Mouse (Mus musculus): ENCODE data around the gene Hmgcl. TPM values are rescaled to one million over a fixed set of nuclear protein-coding genes. Genes with fewer than 3 reads are reported as not detected.
A peak's percentile ranks its signal among the peaks of the same experiment; 100 is the strongest.

Hmgcl gene
- total RNA-seq, 4 experiments from 2014 or later: 34.6 to 39.1 (median 37.6) TPM

DNA sequence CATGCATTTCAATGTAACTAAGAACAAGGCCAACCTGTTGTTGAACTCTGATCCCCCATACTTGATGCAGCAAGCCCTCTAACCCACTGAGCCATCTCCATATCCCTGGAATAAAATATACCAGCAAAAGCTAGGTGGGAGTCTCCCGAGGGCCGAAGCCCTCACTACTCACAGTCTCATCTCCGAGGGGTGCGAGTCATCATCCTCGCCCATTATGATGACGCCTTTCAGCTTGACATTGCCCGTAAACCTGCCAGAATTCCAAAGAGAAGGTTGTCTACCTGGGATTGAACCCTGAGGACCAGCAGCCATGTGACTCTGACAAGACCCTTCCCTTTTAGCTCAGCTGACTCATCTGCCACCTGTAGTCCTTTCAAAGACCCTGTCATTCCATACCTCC lies 39.5 kb downstream of the Hmgcl start:
- no peak for DNase-seq (ENCODE audit: low spot score in 2 of 2)

DNA sequence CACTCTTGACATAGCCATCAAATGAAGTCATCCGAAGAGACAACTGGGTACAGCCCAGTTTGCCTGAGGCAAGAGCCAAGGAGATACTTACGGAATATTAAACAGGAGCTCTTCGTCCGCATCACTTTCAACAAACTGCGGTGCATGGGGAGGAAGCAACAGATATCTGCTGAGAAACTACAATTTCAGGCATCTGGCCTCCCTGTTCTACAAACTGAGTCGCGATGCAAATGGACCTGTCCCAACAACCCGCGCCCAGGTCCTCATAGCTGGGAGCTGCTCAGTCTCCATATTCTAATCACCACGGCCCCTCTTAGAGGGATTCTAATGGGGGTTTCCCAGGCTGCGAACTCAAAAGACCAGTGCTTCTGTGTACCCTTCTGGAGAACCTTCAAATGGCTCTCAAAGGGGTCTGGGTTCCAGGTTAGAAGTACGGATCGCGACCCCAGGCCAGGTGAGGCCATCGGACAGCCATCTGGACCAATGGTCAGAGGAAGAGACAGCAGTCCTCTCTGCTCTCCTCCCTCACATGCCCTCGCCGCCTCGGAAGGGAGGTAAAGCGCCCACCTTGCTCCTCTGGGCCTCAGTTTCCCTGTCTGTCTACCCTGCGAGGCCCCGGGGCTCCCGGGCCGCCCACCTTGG lies 40.2 kb downstream of the Hmgcl start:
- no peak for DNase-seq (ENCODE audit: low spot score in 2 of 2)

GRCm38 (mm10) chr4:135986943-135987710 lies 40.9 kb downstream of the Hmgcl start, which contains the start of gene Pithd1:
Pithd1 (minus strand) TSS chr4:135987264.
- peak; percentile 82 to 91 for DNase-seq (ENCODE audit: low spot score in 2 of 2)

DNA sequence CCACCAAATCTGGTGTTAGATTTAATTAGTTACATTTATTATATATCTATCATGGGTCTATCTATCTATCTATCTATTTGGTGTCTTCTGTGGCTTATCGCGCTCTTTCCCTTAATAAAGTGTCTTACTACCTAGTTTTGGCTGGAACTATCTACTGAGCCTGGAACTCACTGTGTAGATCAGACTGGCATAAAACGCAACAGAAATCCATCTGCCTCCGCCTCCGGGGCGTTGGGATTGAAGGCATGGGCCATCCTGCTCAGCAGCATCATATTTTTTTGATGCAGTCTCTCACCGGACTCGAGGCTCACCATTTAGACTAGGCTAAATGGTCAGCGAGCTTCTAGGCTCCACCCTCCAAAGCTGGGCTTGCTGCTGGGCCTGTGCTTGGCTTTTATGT lies 41.5 kb downstream of the Hmgcl start:
- no peak for DNase-seq (ENCODE audit: low spot score in 2 of 2)

DNA sequence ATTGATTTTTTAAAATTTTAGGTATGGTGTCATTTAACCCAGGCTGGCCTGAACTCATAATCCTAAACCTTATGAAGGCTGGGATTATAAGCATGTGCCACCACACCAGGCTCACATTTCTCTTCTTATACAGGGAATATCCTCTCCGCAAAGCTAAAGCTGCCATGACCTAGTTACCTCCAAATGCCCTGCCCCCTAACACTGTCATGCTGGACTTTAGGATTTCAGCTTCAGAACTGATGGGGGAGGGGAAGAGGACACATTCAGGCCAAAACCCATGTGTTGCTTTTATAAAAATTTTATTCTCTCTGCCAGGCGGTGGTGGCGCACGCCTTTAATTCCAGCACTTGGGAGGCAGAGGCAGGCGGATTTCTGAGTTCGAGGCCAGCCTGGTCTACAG lies 47.7 kb downstream of the Hmgcl start:
- no peak for DNase-seq (ENCODE audit: low spot score in 2 of 2)

DNA sequence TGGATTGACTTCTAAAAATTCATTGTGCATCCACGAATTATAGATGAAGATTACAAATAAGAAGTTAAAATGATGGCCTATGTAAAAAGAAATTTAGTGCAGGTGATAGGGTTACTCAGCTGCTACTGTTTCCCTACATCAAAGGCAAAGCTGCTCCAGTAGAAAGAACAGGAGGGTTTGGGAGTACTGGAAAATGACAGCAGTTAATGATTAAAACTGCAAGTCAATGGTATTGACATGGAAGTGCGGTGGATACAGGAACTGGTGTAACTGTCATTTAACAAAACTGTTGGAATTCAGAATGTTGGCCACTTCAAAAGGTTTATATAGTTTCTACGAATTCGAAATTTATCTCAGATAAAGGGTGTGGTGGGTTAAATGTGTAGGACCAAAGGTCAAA lies 48.9 kb downstream of the Hmgcl start:
- no peak for DNase-seq (ENCODE audit: low spot score in 2 of 2)

- DNase-seq (ENCODE audit: low spot score in 2 of 2): no peak
Observed at GRCm38 (mm10) chr4:136004107-136004675, 57.9 kb downstream of the Hmgcl start.

- no peak for DNase-seq (ENCODE audit: low spot score in 2 of 2)
Observed at GRCm38 (mm10) chr4:136004921-136005320, 58.7 kb downstream of the Hmgcl start.

- DNase-seq (ENCODE audit: low spot score in 2 of 2): no peak
Observed at GRCm38 (mm10) chr4:136006821-136007220, 60.6 kb downstream of the Hmgcl start.

DNA sequence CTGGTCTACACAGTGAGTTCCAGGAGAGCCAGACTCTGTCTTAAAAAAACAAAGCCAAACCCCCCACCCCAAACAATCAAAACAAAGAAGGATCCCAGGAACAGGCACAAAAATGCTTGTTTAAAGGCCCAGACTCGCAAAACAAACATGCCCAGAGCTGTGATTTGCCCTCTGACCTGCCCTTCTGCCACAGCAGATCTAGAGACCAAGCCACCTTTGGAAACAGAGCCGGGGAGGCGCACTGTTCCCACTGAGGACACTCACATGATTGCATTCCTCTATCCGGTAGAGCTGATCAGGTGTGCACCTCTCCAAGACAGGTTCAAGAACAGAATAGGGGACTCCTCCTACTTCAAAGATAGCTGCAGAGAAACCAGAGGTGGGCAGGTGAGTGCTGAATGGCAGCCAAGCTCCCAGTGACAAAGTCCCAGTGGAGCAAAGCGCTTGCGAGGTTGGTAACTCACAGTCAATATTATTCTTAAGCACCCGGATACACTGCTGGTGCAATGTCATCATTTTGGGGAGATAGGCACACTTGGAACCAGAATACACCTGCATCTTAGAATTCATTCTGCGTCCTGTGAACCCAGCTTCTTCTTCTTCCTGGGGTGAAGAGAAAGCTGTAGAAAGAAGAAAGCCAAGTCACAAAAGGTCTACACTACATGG lies 62.7 kb downstream of the Hmgcl start:
- no peak for DNase-seq (ENCODE audit: low spot score in 2 of 2)

GRCm38 (mm10) chr4:136010586-136010985 lies 64.3 kb downstream of the Hmgcl start:
- DNase-seq (ENCODE audit: low spot score in 2 of 2): no peak

Other genes with a start within 250 kb of the Hmgcl start
- under 1 TPM in 1 of 4 experiments, not detected in 3; 0.21 TPM for gene Il22ra1, start 218.3 kb upstream of the Hmgcl start, total RNA-seq (2022)
- under 1 TPM; 0.59 to 0.76 (median 0.69) TPM for gene Myom3, start 186.7 kb upstream of the Hmgcl start, total RNA-seq (2022)
- 10 to 100 TPM; 67.9 to 91.9 (median 79.9) TPM for gene Srsf10, start 90.7 kb upstream of the Hmgcl start, total RNA-seq (2022)
- gene Pnrc2, start 72.6 kb upstream of the Hmgcl start, total RNA-seq (2022): 10 to 100 TPM; 47.2 to 86.0 (median 47.7) TPM
- gene Cnr2, start 51.1 kb upstream of the Hmgcl start, total RNA-seq (2022): under 1 TPM in 3 of 4 experiments, not detected in 1; 0.08 to 0.98 (median 0.92) TPM
- gene Fuca1, start 25.7 kb upstream of the Hmgcl start, total RNA-seq (2022): 10 to 100 TPM; 51.2 to 73.5 (median 59.2) TPM
- gene Gale, start 17.3 kb downstream of the Hmgcl start, total RNA-seq (2022): 10 to 100 TPM; 22.3 to 28.1 (median 26.3) TPM
- 100 to 1,000 TPM in 2 of 4 experiments, 10 to 100 TPM in 2; 94.3 to 103 (median 98.5) TPM for gene Lypla2, start 26.2 kb downstream of the Hmgcl start, total RNA-seq (2022)
- gene Pithd1, start 40.8 kb downstream of the Hmgcl start, total RNA-seq (2022): 10 to 100 TPM; 79.8 to 89.2 (median 83.7) TPM
- gene Eloa, start 75.3 kb downstream of the Hmgcl start, total RNA-seq (2022): 10 to 100 TPM; 26.3 to 30.5 (median 28.8) TPM
- gene Rpl11, start 107.0 kb downstream of the Hmgcl start, total RNA-seq (2022): 100 to 1,000 TPM; 193 to 354 (median 274) TPM
- gene Id3, start 197.0 kb downstream of the Hmgcl start, total RNA-seq (2022): 10 to 100 TPM; 40.5 to 59.5 (median 48.7) TPM
- gene E2f2, start 225.9 kb downstream of the Hmgcl start, total RNA-seq (2022): 1 to 10 TPM in 2 of 4 experiments, under 1 TPM in 2; 0.57 to 1.2 (median 0.98) TPM